Mouse (Mus musculus) midbrain, embryonic 15.5 days (tissue): Measurements from ENCODE around the gene Fnbp1. TPM values are rescaled to one million over a fixed set of nuclear protein-coding genes. Genes with fewer than 3 reads are reported as not detected.
A peak's percentile ranks its signal among the peaks of the same experiment; 100 is the strongest.

Source experiments
- ATAC-seq: fragments of 200-750 bp; cut with Nextera tagmentation; replicated peaks from 2 replicates; pipeline ENCODE4 v1.8.0; 2017; ENCODE audit warnings: moderate TSS enrichment
- H3K27ac ChIP-seq: fragments of 300-500 bp; sonication (generic); 2 replicates; pipeline ENCODE4 v1.5.1; 2015; ENCODE audit warnings: mild to moderate bottlenecking, inconsistent platforms
- H3K27me3 ChIP-seq: fragments of 300-500 bp; sonication (generic); replicated peaks from 2 replicates; pipeline ENCODE4 v1.6.1; 2015; ENCODE audit warnings: inconsistent platforms
- H3K36me3 ChIP-seq: fragments of 300-500 bp; sonication (generic); replicated peaks from 2 replicates; pipeline ENCODE4 v1.6.1; 2015; ENCODE audit warnings: inconsistent platforms
- H3K4me1 ChIP-seq: fragments of 300-500 bp; sonication (generic); 2 replicates; pipeline ENCODE4 v1.6.1; 2015; ENCODE audit warnings: inconsistent platforms
- H3K4me2 ChIP-seq: fragments of 300-500 bp; sonication (generic); 2 replicates; pipeline ENCODE4 v1.6.1; 2015; ENCODE audit warnings: inconsistent platforms, mild to moderate bottlenecking, moderate library complexity
- H3K4me3 ChIP-seq: fragments of 300-500 bp; sonication (generic); 2 replicates; pipeline ENCODE4 v1.5.1; 2015; ENCODE audit warnings: mild to moderate bottlenecking, inconsistent platforms
- H3K9ac ChIP-seq: fragments of 300-500 bp; sonication (generic); 2 replicates; pipeline ENCODE4 v1.6.1; 2015; ENCODE audit warnings: mild to moderate bottlenecking, inconsistent platforms
- H3K9me3 ChIP-seq: fragments of 300-500 bp; sonication (generic); 2 replicates; pipeline ENCODE4 v1.6.1; 2016; ENCODE audit warnings: inconsistent platforms
- WGBS: fragments of 180-500 bp; shearing (Covaris S2); methylation state at CpG from one replicate; pipeline ENCODE4 v1.1.7; 2015; ENCODE audit warnings: mixed read lengths; 5-methylcytosine and 5-hydroxymethylcytosine counted together
- polyA plus RNA-seq: library from polyadenylated mRNA; unstranded; fragments of >200 nt; fragmentation: Nextera tagmentation; extraction: Ambion mirVana; gene quantifications from 2 replicates; pipeline ENCODE4 v1.2.1, GENCODE M21; 2015

Gene Fnbp1
- polyA plus RNA-seq, 1 experiment from 2014 or later = 29.6 TPM

GRCm38 (mm10) chr2:30998443-30999260 lies 143.2 kb downstream of the Fnbp1 start:
- H3K36me3 ChIP-seq = 0 out of 2 replicates have a peak, but pooled peaks cover 12% of the 10 kb centered on the region
- WGBS = 81% methylated on average over 8 of the region's 8 CpGs
- H3K27me3 ChIP-seq = no peaks in the 10 kb centered on the region

GRCm38 (mm10) chr2:30995432-30995996 lies 146.3 kb downstream of the Fnbp1 start:
- Histone ChIP-seq H3K4me1 (no peaks in the 10 kb centered on the region), H3K9me3 (no peaks in the 10 kb centered on the region), H3K9ac (no peak overlapping the region), H3K36me3 (no peaks in the 10 kb centered on the region), H3K4me2 (no peak overlapping the region), H3K4me3 (no peak overlapping the region), H3K27ac (no peak overlapping the region), H3K27me3 (no peaks in the 10 kb centered on the region)
- no peak for ATAC-seq
- WGBS = 70% methylated on average over 11 of the region's 11 CpGs

More at GRCm38 (mm10) chr2:30998443-30999260, 143.2 kb downstream of the Fnbp1 start:
- Histone ChIP-seq H3K9me3 (no peaks in the 10 kb centered on the region), H3K4me1 (no peaks in the 10 kb centered on the region), H3K4me2 (no peak overlapping the region), H3K9ac (no peak overlapping the region), H3K4me3 (no peak overlapping the region), H3K27ac (no peak overlapping the region)
- ATAC-seq = no peak

DNA sequence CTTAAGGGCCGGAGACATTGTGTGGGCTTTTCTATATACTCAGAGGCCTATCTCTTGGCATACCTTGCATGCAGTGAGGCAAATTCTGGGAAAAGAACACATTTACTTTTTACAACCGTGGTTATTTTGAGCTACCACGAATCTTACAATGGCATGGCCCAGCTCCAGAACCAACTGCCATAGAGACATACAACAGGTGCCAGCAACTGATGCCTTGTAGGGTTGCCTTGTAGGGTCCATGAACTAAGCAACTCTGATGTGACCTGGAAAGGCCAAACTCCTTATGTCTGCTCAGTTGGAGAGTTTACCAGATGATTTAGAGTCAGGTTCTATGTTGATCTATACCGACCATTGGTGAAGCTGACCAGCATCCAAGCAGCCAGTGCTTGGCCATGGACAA lies 147.0 kb downstream of the Fnbp1 start:
- WGBS = 91% methylated on average over 4 of the region's 4 CpGs
- Histone ChIP-seq H3K27me3 (no peaks in the 10 kb centered on the region), H3K4me2 (no peak overlapping the region), H3K9ac (no peak overlapping the region), H3K27ac (no peak overlapping the region), H3K36me3 (no peaks in the 10 kb centered on the region), H3K4me1 (no peaks in the 10 kb centered on the region), H3K4me3 (no peak overlapping the region), H3K9me3 (no peaks in the 10 kb centered on the region)
- ATAC-seq = no peak

DNA sequence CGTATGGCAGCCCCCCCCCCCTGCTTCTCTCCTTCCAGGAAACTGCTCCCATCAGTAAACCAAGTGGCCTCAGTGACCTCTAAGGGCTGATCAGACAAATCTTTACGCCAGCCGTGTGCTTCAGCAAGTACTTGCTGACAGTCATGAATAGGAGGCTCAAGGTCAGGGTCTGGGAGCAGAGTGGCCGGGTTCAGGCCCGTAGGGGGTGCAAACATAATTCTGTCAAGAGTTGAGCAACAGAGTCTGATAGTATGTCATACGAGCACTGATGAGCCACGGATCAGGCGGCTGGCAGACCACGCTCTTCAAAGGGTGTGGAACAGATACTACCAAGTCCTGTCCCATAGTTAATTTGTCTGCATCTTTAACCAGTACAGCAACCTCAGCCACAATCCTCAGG lies 151.6 kb downstream of the Fnbp1 start:
- WGBS = 89% methylated on average over 9 of the region's 9 CpGs
- ATAC-seq = no peak
- Histone ChIP-seq H3K9ac (no peak overlapping the region), H3K9me3 (no peaks in the 10 kb centered on the region), H3K4me1 (peaks cover 4% of the 10 kb centered on the region; the same call in 1 of the 2 replicates), H3K27ac (no peak overlapping the region), H3K4me3 (no peak overlapping the region), H3K27me3 (no peaks in the 10 kb centered on the region), H3K4me2 (no peak overlapping the region), H3K36me3 (no peaks in the 10 kb centered on the region)

DNA sequence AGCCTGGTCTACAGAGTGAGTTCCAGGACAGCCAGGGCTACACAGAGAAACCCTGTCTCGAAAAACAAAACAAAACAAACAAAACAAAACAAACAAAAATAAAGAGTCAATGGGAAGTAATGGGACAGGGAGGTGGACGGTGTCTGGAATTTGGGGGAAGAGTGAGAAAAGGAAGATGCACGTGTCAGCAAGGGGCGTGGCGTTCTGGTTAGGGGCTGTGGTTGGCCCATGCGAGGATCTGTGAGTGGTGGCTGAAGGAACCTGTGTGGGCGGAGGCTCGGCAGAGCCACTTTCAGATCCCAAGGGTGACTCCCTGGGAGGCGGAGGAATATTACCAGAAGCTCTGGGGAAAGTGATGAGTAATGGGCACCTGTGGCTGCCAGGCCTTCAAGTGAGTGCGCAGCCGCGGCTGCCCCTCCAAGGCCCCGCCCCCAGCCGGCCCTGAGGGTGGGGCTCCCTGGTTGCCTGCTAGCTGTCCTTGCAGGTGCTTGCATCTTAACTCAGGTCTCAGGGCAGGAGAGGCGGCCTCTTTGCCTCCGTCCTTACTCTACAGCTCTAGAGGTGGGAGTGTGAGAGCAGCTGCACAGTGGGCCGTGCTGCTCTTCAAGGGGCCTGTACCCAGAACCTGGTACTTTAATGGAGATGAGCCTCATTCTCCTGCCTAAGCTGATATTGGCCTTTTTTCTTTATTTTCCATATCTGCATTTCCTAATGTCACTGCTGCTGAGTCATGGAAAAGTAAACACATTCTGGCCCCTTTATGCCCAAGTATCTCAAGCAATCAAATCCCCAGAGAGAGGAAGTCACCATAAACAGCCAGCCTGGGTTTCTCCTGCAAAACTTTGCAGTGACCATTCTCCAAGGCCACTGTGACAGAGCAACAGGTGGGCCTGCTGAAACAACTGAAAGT lies 156.4 kb downstream of the Fnbp1 start:
- no peaks in the 10 kb centered on the region for H3K27me3 ChIP-seq
- no peaks in the 10 kb centered on the region for H3K36me3 ChIP-seq
- no peak overlapping the region for H3K4me2 ChIP-seq
- no peak overlapping the region for H3K4me3 ChIP-seq
- H3K9me3 ChIP-seq = no peaks in the 10 kb centered on the region
- WGBS = 28% methylated on average over 17 of the region's 17 CpGs
- no peak for ATAC-seq
- H3K9ac ChIP-seq = no peak overlapping the region
- H3K4me1 ChIP-seq = peaks cover 28% of the 10 kb centered on the region
- H3K27ac ChIP-seq = no peak overlapping the region

DNA sequence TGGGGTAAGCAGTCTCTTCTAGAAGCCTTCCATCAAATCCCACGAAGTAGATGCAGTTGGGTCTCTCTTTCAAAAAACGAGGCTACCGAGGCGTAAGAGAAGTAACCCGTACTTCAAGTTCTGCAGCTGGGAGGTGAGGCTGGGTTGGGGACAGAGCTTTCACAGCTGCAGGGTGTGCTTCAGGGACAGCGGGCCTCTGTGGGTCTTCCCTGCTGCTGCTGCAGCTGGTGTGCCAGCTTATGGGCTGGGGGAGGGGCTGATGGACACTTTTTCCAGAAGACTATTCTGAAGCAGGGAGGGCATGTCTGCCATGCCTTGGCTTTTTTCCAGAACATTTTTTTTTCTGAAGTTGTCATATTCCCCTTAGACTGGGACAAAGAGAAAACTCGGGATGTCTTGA lies 158.8 kb downstream of the Fnbp1 start:
- no peak for ATAC-seq
- Histone ChIP-seq H3K4me1 (peaks cover 29% of the 10 kb centered on the region), H3K4me3 (peak overlapping the region; percentile 88), H3K36me3 (peaks cover 18% of the 10 kb centered on the region), H3K9me3 (no peaks in the 10 kb centered on the region), H3K4me2 (peak overlapping the region; percentile 75), H3K9ac (peak overlapping the region; percentile 70; the same call in 1 of the 2 replicates), H3K27me3 (no peaks in the 10 kb centered on the region), H3K27ac (no peak overlapping the region)
- WGBS = 53% methylated on average over 7 of the region's 7 CpGs

DNA sequence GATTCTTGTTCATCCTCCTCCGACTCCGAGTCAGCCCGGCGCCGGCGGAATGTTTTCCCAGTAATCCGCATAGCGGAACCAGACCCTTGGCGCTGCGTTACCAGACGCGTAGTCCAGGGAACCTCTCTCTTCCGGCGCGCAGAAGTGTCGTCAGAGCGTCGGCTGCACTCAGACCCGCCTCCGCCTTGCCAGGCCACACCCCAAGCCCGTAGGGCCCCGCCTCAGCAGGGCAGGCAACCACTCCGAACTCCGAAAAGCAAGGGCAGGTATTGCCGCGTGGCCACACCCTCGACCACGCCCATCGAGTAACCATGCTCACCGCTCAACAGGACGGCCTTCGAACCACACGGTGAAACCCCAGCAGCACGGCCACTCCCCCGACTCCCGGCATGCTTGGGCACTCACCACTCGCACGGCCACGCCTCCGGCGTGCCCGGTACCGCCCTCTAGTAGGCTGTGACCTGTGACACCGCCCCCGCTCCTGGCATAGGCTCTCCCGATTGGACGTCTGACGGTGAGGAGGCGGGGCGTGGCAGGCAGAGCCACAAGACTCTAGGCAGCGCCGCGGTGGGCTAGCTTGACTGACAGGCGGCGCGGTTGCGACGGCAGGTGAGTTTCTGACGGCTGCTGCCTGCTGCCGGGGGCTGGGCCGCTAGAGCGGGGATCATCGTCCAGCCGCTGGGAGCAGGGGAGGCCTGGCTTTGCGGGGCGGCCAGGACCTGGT lies 159.9 kb downstream of the Fnbp1 start, which contains the start of the genes BC005624 and Usp20:
Gene BC005624 (minus strand): TSS at position 412 of the 724 bp plus-strand sequence.
Gene Usp20 (plus strand): TSS at position 490 of the 724 bp plus-strand sequence.
- Histone ChIP-seq H3K4me2 (peak within 1 kb of the TSS; percentile 75), H3K27ac (peak within 1 kb of the TSS; percentile 82), H3K9ac (peak within 1 kb of the TSS; percentile 70), H3K36me3 (peaks cover 23% of the 10 kb centered on the region), H3K27me3 (no peaks in the 10 kb centered on the region), H3K9me3 (no peaks in the 10 kb centered on the region), H3K4me3 (peak within 1 kb of the TSS; percentile 88), H3K4me1 (peaks cover 29% of the 10 kb centered on the region)
- ATAC-seq = peak; percentile 97
- under 1% methylated on average over 66 of the region's 66 CpGs for WGBS

Other genes starting within 250 kb of the Fnbp1 start
- gene Ptges, start 212.1 kb downstream of the Fnbp1 start, polyA plus RNA-seq = 5.1 and 6.3 TPM in 2 replicates
- 19.9 and 20.8 TPM in 2 replicates for gene Tor1b, start 189.0 kb downstream of the Fnbp1 start, polyA plus RNA-seq
- gene Tor1a, start 174.1 kb downstream of the Fnbp1 start, polyA plus RNA-seq = 90.6 and 97.3 TPM in 2 replicates
- 96.4 and 100 TPM in 2 replicates for gene BC005624, start 159.8 kb downstream of the Fnbp1 start, polyA plus RNA-seq
- gene Usp20, start 159.7 kb downstream of the Fnbp1 start, polyA plus RNA-seq = 50.2 and 55.5 TPM in 2 replicates
- 39.6 and 41.0 TPM in 2 replicates for gene Gpr107, start 10.3 kb upstream of the Fnbp1 start, polyA plus RNA-seq
- 172 and 183 TPM in 2 replicates for gene Ncs1, start 103.8 kb upstream of the Fnbp1 start, polyA plus RNA-seq
- gene Hmcn2, start 172.4 kb upstream of the Fnbp1 start, polyA plus RNA-seq = 0.18 and 0.32 TPM in 2 replicates